Mouse (Mus musculus) stomach, postnatal 0 days (tissue): ENCODE measurements around the gene Mcidas. TPM values are rescaled to one million over a fixed set of nuclear protein-coding genes. Genes with fewer than 3 reads are reported as not detected.

Experiments
- ATAC-seq: fragments of 200-750 bp; cut with Nextera tagmentation; 2 replicates; pipeline ENCODE4 v1.8.0; 2017; ENCODE audit not compliant: low FRiP score, low TSS enrichment
- DNase-seq: peaks from one replicate; pipeline ENCODE4 v3.0.0-alpha.2; 2016; ENCODE audit warnings: low spot score
- H3K27ac ChIP-seq: fragments of 300-500 bp; sonication (generic); replicated peaks from 2 replicates; pipeline ENCODE4 v1.5.1; 2014; ENCODE audit warnings: mild to moderate bottlenecking, control low read depth
- H3K27me3 ChIP-seq: fragments of 300-500 bp; sonication (generic); 2 replicates; pipeline ENCODE4 v1.6.1; 2014; ENCODE audit warnings: low read length; ENCODE audit not compliant: control insufficient read depth, insufficient read depth
- H3K36me3 ChIP-seq: fragments of 300-500 bp; sonication (generic); 2 replicates; pipeline ENCODE4 v1.6.1; 2014; ENCODE audit warnings: low read length, mixed read lengths; ENCODE audit not compliant: control insufficient read depth, insufficient read depth
- H3K4me1 ChIP-seq: fragments of 300-500 bp; sonication (generic); replicated peaks from 2 replicates; pipeline ENCODE4 v1.6.1; 2014; ENCODE audit warnings: antibody characterized with exemption; ENCODE audit not compliant: control insufficient read depth, insufficient read depth
- H3K4me2 ChIP-seq: fragments of 300-500 bp; sonication (generic); replicated peaks from 2 replicates; pipeline ENCODE4 v1.6.1; 2014; ENCODE audit warnings: low read depth, mild to moderate bottlenecking, control low read depth, moderate library complexity
- H3K4me3 ChIP-seq: fragments of 300-500 bp; sonication (generic); 2 replicates; pipeline ENCODE4 v1.5.1; 2014; ENCODE audit warnings: low read depth, low read length, control low read depth
- H3K9ac ChIP-seq: fragments of 300-500 bp; sonication (generic); 2 replicates; pipeline ENCODE4 v1.6.1; 2014; ENCODE audit warnings: mild to moderate bottlenecking, low read length, control low read depth, mixed read lengths
- H3K9me3 ChIP-seq: fragments of 300-500 bp; sonication (generic); 2 replicates; pipeline ENCODE4 v1.6.1; 2016; ENCODE audit warnings: low read length; ENCODE audit not compliant: control insufficient read depth
- CTCF ChIP-seq: IDR thresholded peaks from 2 replicates; pipeline ENCODE4 v1.5.1; 2016; ENCODE audit warnings: antibody characterized with exemption, low read depth, mild to moderate bottlenecking, moderate library complexity
- EP300 ChIP-seq: optimal IDR thresholded peaks from 2 replicates; pipeline ENCODE3; 2016; ENCODE audit warnings: antibody characterized with exemption
- WGBS: fragments of 180-500 bp; shearing (Covaris S2); extraction: QIAGEN DNeasy Blood & Tissue Kit; methylation state at CpG from one replicate; pipeline ENCODE4 v1.1.7; 2014; 5-methylcytosine and 5-hydroxymethylcytosine counted together
- polyA plus RNA-seq: library from polyadenylated mRNA; unstranded; fragments of >200 nt; fragmentation: Nextera tagmentation; extraction: Ambion mirVana; gene quantifications from 2 replicates; pipeline ENCODE4 v1.2.1, GENCODE M21; 2015

Gene Mcidas
- polyA plus RNA-seq, 1 experiment from 2014 or later, result 0.11 TPM

DNA sequence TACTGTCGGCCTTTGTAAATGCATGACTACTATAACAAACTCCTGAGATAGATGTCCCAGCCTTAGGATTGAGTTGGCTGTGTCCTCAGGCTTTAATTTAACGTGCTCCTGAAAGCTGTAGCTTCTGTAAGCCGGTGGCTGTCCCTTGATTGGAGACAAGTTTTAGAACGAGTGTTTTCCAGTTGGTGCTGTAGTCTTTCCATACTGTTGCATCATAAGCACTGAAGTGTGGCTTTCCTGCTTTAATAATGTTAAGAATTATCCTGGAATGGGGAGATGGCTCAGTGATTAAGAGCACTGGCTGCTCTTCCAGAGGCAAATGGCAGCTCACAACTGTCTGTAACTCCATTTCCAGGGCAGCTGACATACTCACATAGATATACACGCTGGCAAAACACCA lies 26.4 kb upstream of the Mcidas start:
- no peaks in the 10 kb centered on the region for H3K4me1 ChIP-seq
- H3K27me3 ChIP-seq, result no peaks in the 10 kb centered on the region
- H3K9ac ChIP-seq, result no peak overlapping the region
- H3K9me3 ChIP-seq, result no peaks in the 10 kb centered on the region
- H3K4me2 ChIP-seq, result no peak overlapping the region
- DNase-seq (no peak), ATAC-seq (no peak)
- H3K36me3 ChIP-seq, result peaks cover 3% of the 10 kb centered on the region; the same call in 1 of the 2 replicates
- TF ChIP-seq EP300 (no peak), CTCF (no peak)
- no peak overlapping the region for H3K4me3 ChIP-seq
- 91% methylated on average over 5 of the region's 5 CpGs for WGBS
- no peak overlapping the region for H3K27ac ChIP-seq

DNA sequence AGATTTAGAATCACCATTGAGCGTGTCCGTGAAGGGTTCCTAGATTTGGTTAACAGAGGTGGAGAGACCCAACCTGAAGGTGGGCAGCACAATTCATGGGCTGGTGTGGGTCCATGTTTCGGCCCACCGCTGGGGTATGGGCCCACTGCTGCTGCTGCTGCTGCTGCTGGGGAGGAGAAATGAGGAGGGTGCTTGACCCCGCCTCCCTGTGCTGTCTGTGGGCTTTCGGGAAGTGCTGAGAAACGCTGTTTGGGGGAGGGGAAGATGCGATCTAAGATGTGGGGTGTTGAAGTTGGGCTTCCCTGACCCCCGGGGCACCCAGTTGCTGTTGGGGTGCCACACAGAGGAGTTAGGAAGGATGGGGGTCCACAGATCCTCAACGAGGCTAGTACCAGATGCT lies 16.9 kb upstream of the Mcidas start:
- no peak overlapping the region for H3K4me2 ChIP-seq
- TF ChIP-seq CTCF (no peak), EP300 (no peak)

DNA sequence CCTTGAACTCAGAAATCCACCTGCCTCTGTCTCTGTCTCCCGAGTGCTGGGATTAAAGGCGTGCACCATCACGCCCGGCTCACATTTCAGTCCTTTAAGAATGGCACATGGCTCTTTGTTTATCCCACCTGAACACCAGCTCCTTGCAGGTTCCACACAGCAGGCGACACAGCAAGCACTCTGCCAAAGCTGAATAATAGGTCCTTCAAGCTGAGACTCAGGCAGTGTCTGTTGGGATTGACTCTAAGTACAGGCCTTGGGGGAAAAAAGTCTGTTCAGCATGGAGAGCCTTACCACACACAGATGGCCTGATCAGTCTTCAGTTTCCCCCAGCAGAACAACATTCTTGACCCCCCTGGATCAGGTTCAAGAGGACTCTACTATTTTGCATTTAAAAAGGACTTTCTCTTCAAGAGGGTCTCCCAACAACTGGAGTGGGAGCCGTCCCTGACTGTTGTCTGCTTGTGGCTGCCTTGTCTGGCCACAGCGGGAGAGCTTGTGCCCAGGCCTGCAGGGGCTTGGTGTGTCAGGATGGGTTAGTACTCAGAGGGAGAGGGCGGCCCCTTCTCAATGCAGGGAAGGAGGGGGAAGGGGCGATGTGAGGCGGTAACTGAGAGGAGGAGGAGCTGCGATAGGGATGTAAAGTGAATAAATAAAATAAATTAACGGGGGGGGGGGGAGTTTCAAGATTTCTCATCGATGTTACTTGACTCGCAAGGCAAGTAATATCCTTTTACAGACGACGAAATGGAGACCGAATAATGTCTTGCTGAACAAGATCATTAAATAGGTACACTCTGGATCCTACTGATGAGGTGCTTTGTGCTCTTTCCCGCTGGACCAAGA lies 7.8 kb upstream of the Mcidas start:
- H3K4me2 ChIP-seq, result no peak overlapping the region

More for the DNA sequence above, 16.9 kb upstream of the Mcidas start:
- Histone ChIP-seq H3K4me1 (no peaks in the 10 kb centered on the region), H3K9ac (no peak overlapping the region), H3K27me3 (no peaks in the 10 kb centered on the region), H3K9me3 (no peaks in the 10 kb centered on the region), H3K4me3 (no peak overlapping the region), H3K27ac (no peak overlapping the region), H3K36me3 (no peaks in the 10 kb centered on the region)
- DNase-seq (no peak), ATAC-seq (no peak)
- WGBS, result 39% methylated on average over 10 of the region's 10 CpGs

DNA sequence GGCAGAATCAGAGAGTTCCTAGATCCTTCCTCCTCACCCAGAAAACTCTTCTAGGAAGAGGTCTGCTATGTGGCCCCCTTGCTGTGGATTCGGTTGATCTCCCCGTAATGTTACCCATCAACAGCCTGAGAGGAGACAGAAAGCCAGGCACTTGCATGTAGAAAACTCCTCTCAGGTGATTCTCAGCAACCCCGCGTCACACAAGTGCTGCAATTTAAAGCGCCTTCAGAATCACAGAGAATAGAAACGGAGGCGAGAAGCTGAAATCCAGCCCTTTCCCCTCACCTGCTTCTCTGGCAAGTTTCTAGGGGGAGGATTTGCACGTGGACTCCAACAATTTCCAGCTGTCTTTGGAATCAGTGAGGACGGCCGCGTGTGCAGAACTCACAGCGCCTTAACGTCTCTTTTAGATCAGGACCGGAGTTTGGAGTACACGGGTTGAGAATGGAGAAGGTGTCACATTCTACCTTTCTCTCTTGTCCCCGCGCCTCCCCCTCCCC lies 7.1 kb upstream of the Mcidas start:
- ATAC-seq (no peak), DNase-seq (no peak)
- Histone ChIP-seq H3K36me3 (no peaks in the 10 kb centered on the region), H3K27ac (no peak overlapping the region), H3K4me1 (peaks cover 5% of the 10 kb centered on the region; the same call in 1 of the 2 replicates), H3K4me2 (no peak overlapping the region), H3K27me3 (peaks cover 8% of the 10 kb centered on the region; the same call in 1 of the 2 replicates), H3K4me3 (no peak overlapping the region), H3K9ac (no peak overlapping the region), H3K9me3 (no peaks in the 10 kb centered on the region)
- TF ChIP-seq CTCF (no peak), EP300 (no peak)
- WGBS, result 4% methylated on average over 17 of the region's 17 CpGs

More for the DNA sequence above, 7.8 kb upstream of the Mcidas start:
- Histone ChIP-seq H3K36me3 (no peaks in the 10 kb centered on the region), H3K4me3 (no peak overlapping the region), H3K9me3 (no peaks in the 10 kb centered on the region), H3K9ac (no peak overlapping the region), H3K27ac (no peak overlapping the region), H3K4me1 (peaks cover 5% of the 10 kb centered on the region; the same call in 1 of the 2 replicates), H3K27me3 (peaks cover 8% of the 10 kb centered on the region; the same call in 1 of the 2 replicates)
- no peak for TF ChIP-seq EP300
- TF ChIP-seq CTCF, result no peak
- ATAC-seq, result no peak
- WGBS, result 18% methylated on average over 18 of the region's 18 CpGs
- DNase-seq, result no peak

DNA sequence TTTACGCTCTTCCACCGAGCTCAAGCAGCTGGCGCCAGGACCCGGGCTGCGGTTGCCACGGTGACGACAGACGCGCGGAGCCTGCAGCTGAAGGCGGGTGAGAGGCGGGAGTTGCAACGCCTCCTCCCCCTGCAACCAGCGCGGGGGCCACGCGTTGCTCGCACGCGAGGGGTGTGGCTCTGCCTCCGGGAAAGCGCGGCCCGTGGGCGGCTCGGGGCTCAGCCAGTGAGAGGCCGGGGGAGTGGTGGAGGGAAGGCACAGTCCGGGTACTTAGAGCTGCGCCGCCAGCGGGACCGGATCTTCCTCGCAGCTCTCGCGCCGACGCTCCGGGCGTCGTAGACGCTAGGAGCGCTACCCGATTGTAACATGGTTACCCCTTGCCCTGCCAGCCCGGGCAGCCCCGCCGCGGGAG lies 6.1 kb upstream of the Mcidas start, which contains the start of gene Ccno:
Gene Ccno (plus strand): TSS at position 271 of the 412 bp plus-strand sequence.
- no peak for TF ChIP-seq EP300
- TF ChIP-seq CTCF, result no peak
- peak; percentile 97 for DNase-seq
- ATAC-seq, result peak; percentile 98
- peak within 1 kb of the TSS; percentile 56 for H3K9ac ChIP-seq
- peak within 1 kb of the TSS; percentile 99 for H3K4me2 ChIP-seq
- H3K4me1 ChIP-seq, result peaks cover 5% of the 10 kb centered on the region; the same call in 1 of the 2 replicates
- peak within 1 kb of the TSS; percentile 54 for H3K4me3 ChIP-seq
- H3K27me3 ChIP-seq, result peaks cover 8% of the 10 kb centered on the region; the same call in 1 of the 2 replicates
- WGBS, result under 1% methylated on average over 37 of the region's 47 CpGs
- H3K36me3 ChIP-seq, result no peaks in the 10 kb centered on the region
- no peaks in the 10 kb centered on the region for H3K9me3 ChIP-seq
- 0 out of 2 replicates have a peak within 1 kb of the TSS, but pooled peaks have one; percentile 18 for H3K27ac ChIP-seq
